Mouse (Mus musculus) layer of hippocampus, postnatal 10 days (tissue): Measurements from ENCODE around the gene Ddr1. TPM values are rescaled to one million over a fixed set of nuclear protein-coding genes. Genes with fewer than 3 reads are reported as not detected.

Experiments
- DNase-seq, 2 experiments: peaks; one replicate each; pipeline ENCODE4 v3.0.0; 2021; ENCODE audit warnings: low spot score in 2 of 2
- total RNA-seq, 2 experiments: library from RNA; stranded (reverse); gene quantifications; 2 replicates each; pipeline ENCODE4 v1.2.3; 2021

Ddr1 gene
- total RNA-seq, 2 experiments from 2014 or later: 49.8 to 50.5 TPM

DNA sequence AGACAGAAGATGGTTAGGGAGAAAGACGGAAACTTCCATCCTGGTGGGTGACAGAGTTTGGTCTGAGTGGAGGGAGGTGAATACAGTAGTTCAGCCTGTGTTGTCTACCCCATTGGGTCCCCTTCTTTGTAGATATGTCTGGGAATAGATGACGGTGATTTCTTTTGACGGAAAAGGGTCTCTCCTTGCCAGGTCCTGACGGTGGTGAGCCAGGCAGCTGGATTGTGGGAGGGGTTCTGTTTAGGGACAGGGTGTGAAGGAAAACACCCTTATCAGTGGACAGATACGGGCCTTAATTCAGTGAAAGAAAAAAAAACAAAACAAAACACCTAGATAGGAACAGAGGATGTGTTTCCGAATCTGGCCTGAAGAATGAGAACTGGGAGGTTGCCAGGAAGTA lies 65.1 kb downstream of the Ddr1 start:
- no peak for DNase-seq

DNA sequence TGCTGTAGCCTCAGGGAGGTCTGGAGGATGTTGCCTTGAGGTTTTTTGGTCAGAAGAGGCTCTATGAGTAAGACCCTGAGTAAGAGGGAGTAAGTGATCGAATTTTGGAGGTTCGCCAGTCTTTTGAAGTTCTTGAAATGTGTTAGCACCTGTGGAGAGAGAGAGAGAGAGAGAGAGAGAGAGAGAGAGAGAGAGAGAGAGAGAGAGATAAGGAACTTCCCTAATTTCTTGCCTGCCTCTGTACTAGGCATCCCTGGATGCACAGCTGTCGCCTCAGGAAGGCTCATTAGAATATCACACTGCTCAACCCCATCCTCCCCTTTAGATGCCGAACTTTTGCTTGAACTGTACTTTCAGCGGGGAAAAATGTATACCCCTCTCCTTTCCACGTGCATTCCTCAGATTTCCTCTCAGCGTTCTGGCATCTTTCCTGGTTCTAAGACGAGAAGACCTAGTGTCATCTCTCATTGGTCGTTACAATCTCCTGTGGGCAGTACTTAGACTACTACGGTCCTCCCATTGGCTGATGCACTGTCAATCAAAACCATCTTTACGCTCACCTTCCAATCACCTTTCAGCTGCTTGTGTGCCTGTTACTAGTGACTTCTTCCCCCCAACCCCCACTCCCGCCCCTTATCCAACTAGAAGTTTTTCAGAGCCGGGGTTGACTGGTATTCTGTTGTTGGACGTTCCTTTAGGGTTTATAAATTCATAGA lies 65.8 kb downstream of the Ddr1 start:
- peak; percentile 59 to 61 for DNase-seq

DNA sequence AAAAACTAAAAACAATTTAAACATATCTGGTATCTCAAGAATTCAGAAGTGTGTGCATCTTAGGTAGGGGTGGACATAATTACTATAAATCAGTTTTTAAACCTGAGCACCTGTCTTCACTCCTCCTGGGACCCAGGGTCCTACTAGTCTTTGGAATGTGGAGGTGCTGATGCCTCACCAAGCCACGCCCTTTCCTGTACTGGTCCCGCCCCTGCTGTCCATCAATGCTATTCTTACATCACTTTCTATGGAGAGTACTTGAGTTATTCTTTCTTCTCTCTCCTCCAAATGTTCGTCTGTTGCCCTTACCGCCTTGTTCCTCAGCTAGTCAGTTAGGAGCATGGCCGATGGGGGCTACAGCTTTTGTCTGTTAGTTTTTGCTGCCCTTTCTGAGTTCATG lies 68.1 kb downstream of the Ddr1 start:
- DNase-seq: no peak

- DNase-seq: peak; percentile 82 to 84
Observed at GRCm38 (mm10) chr17:35635699-35636111, 68.7 kb downstream of the Ddr1 start.

GRCm38 (mm10) chr17:35635202-35635601 lies 69.2 kb downstream of the Ddr1 start:
- no peak for DNase-seq

DNA sequence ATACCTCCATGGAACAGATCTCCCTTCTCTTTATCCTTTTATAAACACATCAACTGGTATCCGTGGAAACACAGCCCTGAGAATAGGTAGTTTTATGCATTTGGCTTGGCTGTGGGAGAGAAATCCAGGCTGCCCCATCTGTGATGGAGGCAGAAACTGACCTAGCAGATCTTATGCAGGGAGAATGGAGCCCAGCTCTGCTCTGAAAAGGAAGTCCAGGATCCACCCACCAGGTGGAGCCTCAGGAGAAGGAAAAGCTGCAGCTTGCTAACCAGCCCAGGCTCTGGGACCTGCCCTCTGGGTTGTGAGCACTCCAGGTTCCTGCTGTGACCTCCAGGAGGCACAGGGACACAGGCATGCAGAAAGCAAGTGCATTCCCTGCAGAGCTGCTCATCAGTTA lies 70.4 kb downstream of the Ddr1 start:
- peak; percentile 24 to 45 for DNase-seq

Other genes with a start within 250 kb of the Ddr1 start
- gene H2-Q10, start 234.5 kb downstream of the Ddr1 start, total RNA-seq: under 1 TPM in 1 of 2 experiments, not detected in 1; 0.07 TPM
- gene Pou5f1, start 198.6 kb downstream of the Ddr1 start, total RNA-seq: under 1 TPM in 1 of 2 experiments, not detected in 1; 0.25 TPM
- gene Tcf19, start 187.8 kb downstream of the Ddr1 start, total RNA-seq: 1 to 10 TPM; 7.5 to 8.0 TPM
- 1 to 10 TPM; 7.7 to 9.7 TPM for gene Cchcr1, start 187.5 kb downstream of the Ddr1 start, total RNA-seq
- not detected for gene Psors1c2, start 171.4 kb downstream of the Ddr1 start, total RNA-seq
- gene Cdsn, start 152.5 kb downstream of the Ddr1 start, total RNA-seq: under 1 TPM; 0.51 to 0.78 TPM
- not detected for gene 2300002M23Rik, start 137.2 kb downstream of the Ddr1 start, total RNA-seq
- gene Sfta2, start 103.1 kb downstream of the Ddr1 start, total RNA-seq: not detected
- not detected for gene Gm9573, start 78.0 kb downstream of the Ddr1 start, total RNA-seq
- not detected for gene Mucl3, start 60.9 kb downstream of the Ddr1 start, total RNA-seq
- 10 to 100 TPM; 42.6 to 44.1 TPM for gene Vars2, start 37.0 kb downstream of the Ddr1 start, total RNA-seq
- 10 to 100 TPM; 23.3 to 24.4 TPM for gene Gtf2h4, start 30.9 kb downstream of the Ddr1 start, total RNA-seq
- gene Ier3, start 117.1 kb upstream of the Ddr1 start, total RNA-seq: 1 to 10 TPM; 4.3 to 4.6 TPM
- 100 to 1,000 TPM; 163 to 172 TPM for gene Flot1, start 118.6 kb upstream of the Ddr1 start, total RNA-seq
- 1,000 to 10,000 TPM; 1,119 to 1,208 TPM for gene Tubb5, start 133.7 kb upstream of the Ddr1 start, total RNA-seq
- gene Mdc1, start 136.9 kb upstream of the Ddr1 start, total RNA-seq: 10 to 100 TPM; 15.8 to 16.2 TPM
- 1 to 10 TPM; 5.2 to 5.7 TPM for gene Nrm, start 156.7 kb upstream of the Ddr1 start, total RNA-seq
- 10 to 100 TPM; 15.6 to 16.3 TPM for gene Ppp1r18, start 161.0 kb upstream of the Ddr1 start, total RNA-seq
- 10 to 100 TPM; 26.1 to 36.5 TPM for gene Dhx16, start 175.2 kb upstream of the Ddr1 start, total RNA-seq
- 10 to 100 TPM; 69.4 to 77.2 TPM for gene 2310061I04Rik, start 192.8 kb upstream of the Ddr1 start, total RNA-seq
- gene Atat1, start 205.5 kb upstream of the Ddr1 start, total RNA-seq: 100 to 1,000 TPM; 132 to 133 TPM
- 10 to 100 TPM; 49.1 to 50.2 TPM for gene Mrps18b, start 211.8 kb upstream of the Ddr1 start, total RNA-seq
- 10 to 100 TPM; 66.2 to 67.3 TPM for gene Ppp1r10, start 211.8 kb upstream of the Ddr1 start, total RNA-seq